Mouse (Mus musculus) lung, embryonic 15.5 days (tissue): ENCODE measurements around the gene Aox1. TPM values are rescaled to one million over a fixed set of nuclear protein-coding genes. Genes with fewer than 3 reads are reported as not detected.
"Not testable (repeated sequence)": the region's sequence is repeated elsewhere in the genome, so short reads cannot be mapped to it uniquely, and the experiment has no call there.

Experiments
- ATAC-seq: fragments of 200-750 bp; cut with Nextera tagmentation; 2 replicates; pipeline ENCODE4 v1.8.0; 2017; ENCODE audit warnings: moderate number of reproducible peaks, borderline replicate concordance; ENCODE audit not compliant: low FRiP score, low TSS enrichment; ENCODE audit errors: extremely low read depth
- H3K27ac ChIP-seq: fragments of 300-500 bp; sonication (generic); 2 replicates; pipeline ENCODE4 v1.5.1; 2015; ENCODE audit warnings: moderate library complexity, mild to moderate bottlenecking, inconsistent platforms
- H3K27me3 ChIP-seq: fragments of 300-500 bp; sonication (generic); 2 replicates; pipeline ENCODE4 v1.6.1; 2015; ENCODE audit warnings: inconsistent platforms
- H3K36me3 ChIP-seq: fragments of 300-500 bp; sonication (generic); 2 replicates; pipeline ENCODE4 v1.6.1; 2015; ENCODE audit warnings: inconsistent platforms
- H3K4me1 ChIP-seq: fragments of 300-500 bp; sonication (generic); 2 replicates; pipeline ENCODE4 v1.6.1; 2015; ENCODE audit warnings: inconsistent platforms
- H3K4me2 ChIP-seq: fragments of 300-500 bp; sonication (generic); 2 replicates; pipeline ENCODE4 v1.6.1; 2015; ENCODE audit warnings: inconsistent platforms, mild to moderate bottlenecking, moderate library complexity
- H3K4me3 ChIP-seq: fragments of 300-500 bp; sonication (generic); 2 replicates; pipeline ENCODE4 v1.5.1; 2015; ENCODE audit warnings: mild to moderate bottlenecking, inconsistent platforms
- H3K9ac ChIP-seq: fragments of 300-500 bp; sonication (generic); 2 replicates; pipeline ENCODE4 v1.6.1; 2015; ENCODE audit warnings: inconsistent platforms
- H3K9me3 ChIP-seq: fragments of 300-500 bp; sonication (generic); 2 replicates; pipeline ENCODE4 v1.6.1; 2016; ENCODE audit warnings: inconsistent platforms
- WGBS: fragments of 180-500 bp; shearing (Covaris S2); methylation state at CpG from one replicate; pipeline ENCODE4 v1.1.7; 2015; 5-methylcytosine and 5-hydroxymethylcytosine counted together
- polyA plus RNA-seq: library from polyadenylated mRNA; unstranded; fragments of >200 nt; fragmentation: Nextera tagmentation; extraction: Ambion mirVana; gene quantifications from 2 replicates; pipeline ENCODE4 v1.2.1, GENCODE M21; 2015

Gene Aox1
- polyA plus RNA-seq, result 0.72 and 0.77 TPM in 2 replicates

DNA sequence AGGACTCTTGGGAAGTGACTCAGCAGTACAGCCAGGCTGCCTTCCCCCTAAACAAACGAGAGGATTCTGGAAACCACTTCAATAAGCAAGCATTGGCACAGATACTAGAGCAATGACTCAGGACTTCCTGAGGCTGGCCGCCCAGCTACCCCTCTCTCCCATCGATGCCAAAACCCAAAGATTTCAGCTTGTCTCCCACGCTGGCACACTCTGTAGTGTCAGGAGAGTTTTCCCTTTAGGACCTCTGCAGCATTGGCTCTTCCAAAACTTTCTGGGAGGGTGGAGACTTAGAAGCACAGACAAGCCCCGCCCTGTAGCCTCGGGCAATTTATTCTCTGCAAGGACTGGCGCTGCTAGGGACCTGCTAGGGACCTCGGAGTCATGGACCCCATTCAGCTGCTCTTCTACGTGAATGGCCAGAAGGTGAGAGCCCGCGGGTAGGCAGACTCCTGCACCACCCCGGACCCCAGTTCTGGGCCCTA is at the start of gene Aox1:
TSS of gene Aox1 (plus strand) at position 296 of the 482 bp plus-strand sequence.
- H3K4me1 ChIP-seq, result peaks cover 23% of the 10 kb centered on the region
- peak within 1 kb of the TSS; percentile 57 for H3K4me2 ChIP-seq
- H3K9me3 ChIP-seq, result no peaks in the 10 kb centered on the region
- peak within 1 kb of the TSS; percentile 30 for H3K4me3 ChIP-seq
- 0 out of 2 replicates have a peak within 1 kb of the TSS, but pooled peaks have one; percentile 16 for H3K9ac ChIP-seq
- peaks cover 7% of the 10 kb centered on the region for H3K36me3 ChIP-seq
- no peaks in the 10 kb centered on the region for H3K27me3 ChIP-seq
- peak; percentile 71; the same call in 1 of the 2 replicates for ATAC-seq
- WGBS, result 6% methylated on average over 12 of the region's 12 CpGs
- peak within 1 kb of the TSS; percentile 69 for H3K27ac ChIP-seq

- 54% methylated on average over 6 of the region's 6 CpGs for WGBS
- Histone ChIP-seq H3K27ac (peak overlapping the region; percentile 64), H3K9me3 (no peaks in the 10 kb centered on the region), H3K9ac (no peak overlapping the region), H3K27me3 (no peaks in the 10 kb centered on the region), H3K36me3 (no peaks in the 10 kb centered on the region), H3K4me3 (no peak overlapping the region), H3K4me2 (no peak overlapping the region), H3K4me1 (peaks cover 5% of the 10 kb centered on the region; the same call in 1 of the 2 replicates)
- ATAC-seq, result peak; percentile 73; the same call in 1 of the 2 replicates
Observed at GRCm38 (mm10) chr1:57989052-57989600, 40.6 kb upstream of the Aox1 start.

DNA sequence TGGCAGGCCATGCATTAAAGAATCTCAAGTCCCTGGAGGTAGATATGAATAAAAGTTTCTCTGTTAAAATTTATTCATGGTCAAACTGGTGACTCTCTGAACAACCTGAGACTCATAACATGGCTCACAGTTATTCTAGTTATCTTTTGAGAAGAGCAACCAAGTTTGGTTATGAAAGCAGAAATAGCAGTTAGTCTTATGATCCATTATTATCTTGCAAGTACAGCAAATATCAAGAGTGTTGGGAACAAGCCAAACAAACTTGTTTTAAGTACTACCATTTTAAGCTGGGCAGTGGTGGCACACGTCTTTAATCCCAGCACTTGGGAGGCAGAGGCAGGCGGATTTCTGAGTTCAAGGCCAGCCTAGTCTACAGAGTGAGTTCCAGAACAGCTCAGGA is 38.5 kb upstream of the Aox1 start:
- Histone ChIP-seq H3K27ac (no peak overlapping the region), H3K36me3 (no peaks in the 10 kb centered on the region), H3K4me2 (no peak overlapping the region), H3K27me3 (no peaks in the 10 kb centered on the region), H3K4me1 (peaks cover 5% of the 10 kb centered on the region; the same call in 1 of the 2 replicates), H3K4me3 (no peak overlapping the region), H3K9ac (no peak overlapping the region), H3K9me3 (no peaks in the 10 kb centered on the region)
- 70% methylated on average over 2 of the region's 2 CpGs for WGBS
- no peak for ATAC-seq

- peak within 1 kb of the TSS; percentile 85 for H3K27ac ChIP-seq
- ATAC-seq, result peak; percentile 97
- peak within 1 kb of the TSS; percentile 83 for H3K4me3 ChIP-seq
- WGBS, result 7% methylated on average over 30 of the region's 30 CpGs
- peak within 1 kb of the TSS; percentile 77 for H3K4me2 ChIP-seq
- peaks cover 3% of the 10 kb centered on the region; the same call in 1 of the 2 replicates for H3K36me3 ChIP-seq
- H3K9me3 ChIP-seq, result no peaks in the 10 kb centered on the region
- peak within 1 kb of the TSS; percentile 83 for H3K9ac ChIP-seq
- H3K27me3 ChIP-seq, result no peaks in the 10 kb centered on the region
- H3K4me1 ChIP-seq, result peaks cover 25% of the 10 kb centered on the region
Observed at GRCm38 (mm10) chr1:57995432-57996132, 34.1 kb upstream of the Aox1 start, which contains the start of gene Sgo2a. Gene Sgo2a, plus strand, starts transcription at chr1:57995971.

- Histone ChIP-seq H3K4me1 (peaks cover 25% of the 10 kb centered on the region), H3K27ac (peak overlapping the region; percentile 85), H3K9me3 (no peaks in the 10 kb centered on the region), H3K27me3 (no peaks in the 10 kb centered on the region), H3K36me3 (peaks cover 8% of the 10 kb centered on the region; the same call in 1 of the 2 replicates), H3K4me2 (peak overlapping the region; percentile 77), H3K4me3 (peak overlapping the region; percentile 83), H3K9ac (peak overlapping the region; percentile 83)
- ATAC-seq, result peak; percentile 48
- under 1% methylated on average over 29 of the region's 29 CpGs for WGBS
Observed at GRCm38 (mm10) chr1:57996133-57996615, 33.6 kb upstream of the Aox1 start.

DNA sequence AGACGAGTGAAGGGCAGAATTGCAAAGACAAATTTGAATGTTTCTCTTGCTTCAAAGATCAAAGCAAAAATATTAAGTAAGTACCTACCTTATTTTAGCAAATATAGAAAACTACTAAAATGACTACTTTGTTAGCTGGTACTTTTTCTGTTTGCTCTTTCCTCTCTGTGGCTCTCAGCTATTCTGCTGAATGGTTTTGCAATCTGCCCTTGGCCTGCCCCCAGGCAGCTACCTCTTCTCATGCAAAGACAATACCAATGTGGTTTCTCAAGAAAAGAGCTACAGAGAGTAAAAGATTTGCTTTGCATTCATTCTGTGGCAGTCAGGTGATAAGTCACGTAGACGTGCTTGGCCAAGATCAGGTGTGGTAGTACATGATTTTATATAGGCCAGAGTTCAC is 31.6 kb upstream of the Aox1 start:
- H3K27ac ChIP-seq, result no peak overlapping the region
- H3K36me3 ChIP-seq, result peaks cover 19% of the 10 kb centered on the region; the same call in 1 of the 2 replicates
- peaks cover 25% of the 10 kb centered on the region for H3K4me1 ChIP-seq
- H3K9me3 ChIP-seq, result no peaks in the 10 kb centered on the region
- ATAC-seq, result no peak
- 61% methylated on average over 3 of the region's 3 CpGs for WGBS
- no peak overlapping the region for H3K9ac ChIP-seq
- H3K4me2 ChIP-seq, result no peak overlapping the region
- H3K27me3 ChIP-seq, result no peaks in the 10 kb centered on the region
- H3K4me3 ChIP-seq, result no peak overlapping the region; the same call in 1 of the 2 replicates

DNA sequence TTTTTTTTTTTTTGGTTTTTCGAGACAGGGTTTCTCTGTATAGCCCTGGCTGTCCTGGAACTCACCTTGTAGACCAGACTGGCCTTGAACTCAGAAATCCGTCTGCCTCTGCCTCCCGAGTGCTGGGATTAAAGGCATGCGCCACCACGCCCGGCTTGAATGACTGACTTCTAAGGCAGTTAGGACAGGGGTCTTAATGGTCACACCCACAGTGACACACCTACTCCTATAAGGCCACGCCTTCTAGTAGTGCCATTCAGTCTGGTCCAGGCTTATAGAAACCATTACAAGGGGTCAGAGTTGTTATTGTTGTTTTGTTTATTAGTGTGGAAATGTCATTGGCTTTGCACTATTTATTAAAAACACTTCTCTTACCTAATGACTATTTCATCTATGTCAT is 23.3 kb upstream of the Aox1 start:
- H3K27me3 ChIP-seq, H3K9me3 ChIP-seq, H3K4me2 ChIP-seq, H3K9ac ChIP-seq, H3K4me3 ChIP-seq, H3K4me1 ChIP-seq, H3K27ac ChIP-seq, ATAC-seq: not testable (repeated sequence)
- 96% methylated on average over 7 of the region's 7 CpGs for WGBS
- peaks cover 41% of the 10 kb centered on the region for H3K36me3 ChIP-seq

DNA sequence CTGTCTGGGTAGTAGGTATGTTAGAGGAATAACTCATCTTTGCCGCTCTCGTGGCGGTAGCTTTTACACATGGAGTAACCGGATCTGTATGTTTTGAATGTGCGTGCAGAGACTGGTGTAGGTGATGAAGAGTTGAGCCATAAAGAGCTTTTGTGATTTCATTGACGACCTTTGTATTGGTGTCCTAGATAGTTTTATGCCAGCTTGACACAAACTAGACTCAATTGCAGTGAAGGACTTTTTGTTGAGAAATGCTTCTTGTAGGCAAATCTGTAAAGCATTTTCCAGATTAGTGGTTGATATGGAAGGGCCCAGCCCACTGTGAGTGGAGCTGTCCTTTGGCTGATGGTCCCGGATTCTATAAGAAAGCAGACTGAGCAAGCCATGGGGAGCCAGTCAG is 10.9 kb upstream of the Aox1 start, which contains the start of gene Kctd18:
TSS of gene Kctd18 (minus strand) at position 101 of the 400 bp plus-strand sequence.
- peaks cover 77% of the 10 kb centered on the region for H3K36me3 ChIP-seq

GRCm38 (mm10) chr1:58027707-58028106 is 2.0 kb upstream of the Aox1 start:
- no peaks in the 10 kb centered on the region for H3K27me3 ChIP-seq
- no peaks in the 10 kb centered on the region for H3K9me3 ChIP-seq
- ATAC-seq, result no peak
- H3K27ac ChIP-seq, result no peak overlapping the region
- H3K9ac ChIP-seq, result no peak overlapping the region
- H3K4me1 ChIP-seq, result peaks cover 23% of the 10 kb centered on the region
- 64% methylated on average over 7 of the region's 7 CpGs for WGBS
- no peak overlapping the region for H3K4me3 ChIP-seq
- peaks cover 19% of the 10 kb centered on the region for H3K36me3 ChIP-seq
- H3K4me2 ChIP-seq, result no peak overlapping the region

More for the DNA sequence above, 10.9 kb upstream of the Aox1 start, which contains the start of gene Kctd18:
- no peak within 1 kb of the TSS for H3K9ac ChIP-seq
- no peak within 1 kb of the TSS for H3K27ac ChIP-seq
- H3K9me3 ChIP-seq, result no peaks in the 10 kb centered on the region
- no peak for ATAC-seq
- 92% methylated on average over 7 of the region's 7 CpGs for WGBS
- H3K4me1 ChIP-seq, result no peaks in the 10 kb centered on the region
- no peak within 1 kb of the TSS for H3K4me3 ChIP-seq
- H3K27me3 ChIP-seq, result no peaks in the 10 kb centered on the region
- H3K4me2 ChIP-seq, result no peak within 1 kb of the TSS

GRCm38 (mm10) chr1:58030156-58030871 is 583 bp downstream of the Aox1 start:
- peak; percentile 84 for ATAC-seq
- Histone ChIP-seq H3K9ac (0 out of 2 replicates have a peak overlapping the region, but pooled peaks have one; percentile 16), H3K9me3 (no peaks in the 10 kb centered on the region), H3K36me3 (peaks cover 4% of the 10 kb centered on the region; the same call in 1 of the 2 replicates), H3K4me2 (peak overlapping the region; percentile 57), H3K4me3 (peak overlapping the region; percentile 30), H3K27me3 (no peaks in the 10 kb centered on the region), H3K27ac (peak overlapping the region; percentile 69), H3K4me1 (peaks cover 23% of the 10 kb centered on the region)
- WGBS, result 27% methylated on average over 13 of the region's 13 CpGs

- H3K9me3 ChIP-seq, result no peaks in the 10 kb centered on the region
- H3K9ac ChIP-seq, result no peak overlapping the region
- H3K4me1 ChIP-seq, result peaks cover 23% of the 10 kb centered on the region
- H3K4me3 ChIP-seq, result no peak overlapping the region
- no peaks in the 10 kb centered on the region for H3K27me3 ChIP-seq
- 55% methylated on average over 10 of the region's 10 CpGs for WGBS
- no peak overlapping the region for H3K4me2 ChIP-seq
- H3K36me3 ChIP-seq, result peaks cover under 1% of the 10 kb centered on the region; the same call in 1 of the 2 replicates
- peak overlapping the region; percentile 69; the same call in 1 of the 2 replicates for H3K27ac ChIP-seq
- ATAC-seq, result no peak
Observed at GRCm38 (mm10) chr1:58031160-58031769, 1.5 kb downstream of the Aox1 start.
